Mouse (Mus musculus) layer of hippocampus, postnatal 14 days (tissue): ENCODE measurements at regions not wholly inside any gene's neighbourhood (a gene's known extent, or its start where the extent isn't known, plus 50 kb on each side); places are given as distances from the start of the nearest gene placed in this dataset.

Experiments
- DNase-seq, 2 experiments: peaks; one replicate each; pipeline ENCODE4 v3.0.0; 2021 to 2022; ENCODE audit warnings: low spot score in 2 of 2, mixed read lengths in 1 of 2

DNA sequence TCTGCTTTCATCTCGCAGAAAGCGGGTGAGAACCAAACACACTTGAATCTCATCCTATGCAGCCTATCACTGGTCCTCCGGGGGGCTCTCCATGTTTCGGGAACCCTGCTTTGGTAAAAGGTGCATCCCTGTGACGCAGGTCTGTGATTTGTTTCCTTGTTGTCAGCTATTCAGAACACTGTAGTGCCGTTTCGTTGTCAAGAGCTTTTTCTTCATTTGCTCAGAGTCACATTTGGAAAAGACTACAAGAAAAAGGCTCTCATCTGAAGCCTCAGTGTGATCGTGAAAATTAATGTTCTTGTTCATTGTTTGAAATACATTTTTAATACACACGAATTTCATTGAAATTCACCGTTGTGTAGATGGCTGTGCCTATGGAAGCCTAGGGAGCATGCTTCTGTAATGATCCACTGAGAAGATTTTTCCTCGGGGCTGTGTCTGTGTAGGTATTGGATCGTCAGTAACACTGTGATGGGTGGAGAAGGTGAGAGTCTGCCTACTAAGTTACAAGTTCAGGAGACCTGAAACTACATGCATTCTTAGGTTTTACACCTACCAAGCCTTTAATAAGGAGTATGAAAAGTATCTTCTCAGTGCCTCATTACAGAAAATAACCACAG lies 112.0 kb upstream of the Paqr3 start:
- DNase-seq, result peak; percentile 9 to 17

DNA sequence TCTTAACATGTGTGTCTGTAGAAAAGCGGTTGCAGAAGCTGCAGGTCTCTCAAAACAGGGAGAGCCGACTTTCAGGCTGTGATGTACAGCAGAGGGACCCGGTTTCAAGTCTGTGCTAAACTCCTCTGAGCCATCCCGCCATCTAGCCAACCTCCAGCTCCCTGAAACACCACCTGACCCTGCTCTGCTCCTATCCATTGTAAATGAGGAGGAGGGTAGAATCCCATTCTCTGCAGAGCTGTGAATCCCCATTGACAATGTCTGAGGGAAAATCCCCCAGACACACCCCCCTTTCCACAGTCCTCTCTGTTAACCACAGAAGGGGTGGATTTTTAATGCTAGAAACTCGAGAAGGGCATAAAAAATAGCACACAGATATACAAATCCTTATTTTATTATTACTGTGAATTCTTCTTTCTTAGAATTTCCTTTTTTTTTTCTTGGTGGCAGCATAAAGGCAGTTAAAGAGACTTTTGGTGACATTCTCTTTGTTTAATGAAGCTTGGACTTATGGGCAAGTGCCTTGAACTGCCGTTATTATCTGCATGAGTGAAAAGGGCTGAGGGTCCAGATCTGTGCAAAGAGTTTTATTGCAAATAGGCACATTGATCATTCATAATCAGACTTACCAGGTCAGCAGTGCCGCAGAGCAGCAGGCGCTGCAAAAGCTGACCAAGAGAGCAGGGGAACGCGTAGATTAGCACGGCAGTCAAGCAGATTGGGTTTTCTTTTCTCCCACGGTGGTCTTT lies 111.3 kb upstream of the Paqr3 start:
- DNase-seq, result no peak

DNA sequence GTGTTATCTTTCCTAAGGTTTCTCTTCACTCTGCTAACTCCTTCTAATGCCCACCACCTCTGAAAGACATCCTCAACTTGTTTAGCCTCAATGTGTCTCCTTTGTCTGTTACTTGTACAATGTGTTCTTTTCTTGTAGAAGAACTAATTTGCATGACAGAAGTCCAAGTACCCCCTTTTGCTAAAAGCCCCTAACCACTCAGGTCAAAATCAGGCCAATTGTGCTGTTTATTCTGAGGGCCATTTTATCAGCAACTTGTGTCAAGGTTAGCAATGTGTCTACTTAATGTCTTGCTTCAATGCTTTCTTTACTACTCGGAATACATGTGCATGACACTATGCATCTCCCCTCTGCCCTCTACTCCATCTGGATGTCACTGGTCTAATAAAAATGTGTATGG lies 107.3 kb upstream of the Paqr3 start:
- DNase-seq, result no peak

GRCm38 (mm10) chr5:97205606-97206005 lies 94.2 kb upstream of the Paqr3 start:
- DNase-seq, result no peak

- DNase-seq, result no peak
Measured at GRCm38 (mm10) chr5:97204337-97204736, 92.9 kb upstream of the Paqr3 start.

GRCm38 (mm10) chr5:97203646-97204045 lies 92.2 kb upstream of the Paqr3 start:
- DNase-seq, result no peak

GRCm38 (mm10) chr5:97202557-97202956 lies 91.2 kb upstream of the Paqr3 start:
- DNase-seq, result no peak

GRCm38 (mm10) chr5:97200655-97201054 lies 89.3 kb upstream of the Paqr3 start:
- DNase-seq, result no peak

GRCm38 (mm10) chr5:97195281-97195660 lies 83.9 kb upstream of the Paqr3 start:
- peak; percentile 50 to 77 for DNase-seq

DNA sequence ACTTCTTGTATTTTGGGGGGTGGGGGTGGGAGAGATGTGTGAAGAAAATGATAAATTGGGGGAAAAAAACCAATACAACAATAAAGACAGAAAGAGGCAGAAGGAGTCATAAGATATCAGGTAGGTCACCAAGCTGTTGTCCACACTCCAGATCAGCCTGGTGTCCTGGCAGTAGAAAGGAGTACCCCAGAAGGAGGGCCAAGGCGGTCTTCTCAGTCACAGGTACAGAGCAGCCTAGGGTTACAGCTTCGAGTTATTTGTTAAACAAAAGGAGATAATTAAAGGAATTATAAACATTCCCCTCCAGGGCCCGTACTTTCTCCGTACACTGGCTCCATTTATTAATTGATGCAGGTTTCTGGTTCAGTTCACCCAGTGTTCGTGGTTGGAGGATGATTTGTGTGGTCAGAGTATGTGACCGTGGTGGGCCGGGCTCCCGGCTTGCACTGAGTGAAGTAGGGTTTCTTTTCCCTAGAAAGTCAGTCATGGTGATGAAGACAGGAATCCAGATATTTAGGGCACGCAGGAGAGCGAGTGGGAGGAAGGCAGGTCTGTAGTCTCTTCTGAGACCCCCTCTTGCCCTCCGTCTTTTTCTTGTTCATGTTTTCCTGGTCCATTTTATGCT lies 83.4 kb upstream of the Paqr3 start:
- DNase-seq, result no peak

- DNase-seq, result peak in 1 of 2 experiments; percentile 29
Measured at GRCm38 (mm10) chr5:97192656-97193055, 81.3 kb upstream of the Paqr3 start.

GRCm38 (mm10) chr5:97190695-97191094 lies 79.3 kb upstream of the Paqr3 start:
- no peak for DNase-seq

GRCm38 (mm10) chr5:97184512-97184911 lies 73.1 kb upstream of the Paqr3 start:
- DNase-seq, result no peak

GRCm38 (mm10) chr5:97181249-97181648 lies 69.9 kb upstream of the Paqr3 start:
- DNase-seq, result no peak

DNA sequence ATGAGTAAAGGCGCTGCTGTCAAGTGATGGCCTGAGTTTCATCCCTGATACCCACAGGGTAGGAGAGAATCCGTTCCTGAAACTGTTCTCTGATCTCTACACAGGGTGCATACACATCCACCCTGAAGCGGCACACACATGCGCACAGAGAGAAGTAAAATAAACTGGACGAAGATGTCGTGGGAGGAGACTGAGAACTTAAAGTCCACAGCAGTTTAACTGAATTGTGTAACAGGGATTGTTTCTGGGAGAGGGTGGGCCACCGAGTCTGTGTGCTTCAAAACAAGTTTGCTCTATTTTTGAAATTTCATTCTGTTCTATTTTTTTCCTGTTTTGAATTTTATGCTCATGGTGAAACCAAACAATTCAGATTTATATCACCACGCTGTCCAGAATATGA lies 63.0 kb upstream of the Paqr3 start:
- no peak for DNase-seq

GRCm38 (mm10) chr5:97167401-97168249 lies 56.2 kb upstream of the Paqr3 start:
- no peak for DNase-seq

- peak in 1 of 2 experiments; percentile 14 for DNase-seq
Measured at GRCm38 (mm10) chr5:97166128-97166883, 54.9 kb upstream of the Paqr3 start.
